Mouse (Mus musculus) mature B cell (primary cell): Measurements from ENCODE around the gene Rnase13.

Source experiments
- in situ Hi-C: fragments of 300-500 bp; cut with MboI; formaldehyde crosslinking; loops from 2 replicates; pipeline ENCODE4 v1.14.3; 2019

Gene Rnase13

GRCm38 (mm10) chr14:51883527-51884030 is 39.0 kb downstream of the Rnase13 start:
- in situ Hi-C loops, result loop anchor here (25.0 kb wide), 1 partner anchor 429 kb away; the partner anchor contains the start of gene Mettl3

DNA sequence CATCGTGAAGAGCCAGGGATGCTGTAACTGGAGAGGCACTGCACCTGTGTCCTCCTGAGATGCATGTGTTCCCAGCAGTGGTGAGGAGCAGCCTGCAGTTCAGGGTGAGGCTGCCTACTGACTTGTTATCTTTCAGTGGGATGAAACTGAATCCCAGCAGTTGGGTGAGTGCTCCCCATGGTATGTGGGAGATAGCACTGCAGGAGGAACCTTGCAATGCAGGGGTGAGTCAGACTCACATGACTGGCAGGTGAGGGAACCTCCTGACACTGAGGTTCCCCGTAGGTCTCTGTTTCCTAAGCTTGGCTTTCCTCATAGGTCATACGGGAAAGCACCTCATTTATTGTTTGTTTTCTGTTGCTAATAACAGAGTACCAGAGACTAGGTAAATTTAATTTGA is 45.1 kb downstream of the Rnase13 start:
- in situ Hi-C loops, result loop anchor here (25.0 kb wide), 1 partner anchor 435 kb away; the partner anchor contains the start of gene Mettl3

DNA sequence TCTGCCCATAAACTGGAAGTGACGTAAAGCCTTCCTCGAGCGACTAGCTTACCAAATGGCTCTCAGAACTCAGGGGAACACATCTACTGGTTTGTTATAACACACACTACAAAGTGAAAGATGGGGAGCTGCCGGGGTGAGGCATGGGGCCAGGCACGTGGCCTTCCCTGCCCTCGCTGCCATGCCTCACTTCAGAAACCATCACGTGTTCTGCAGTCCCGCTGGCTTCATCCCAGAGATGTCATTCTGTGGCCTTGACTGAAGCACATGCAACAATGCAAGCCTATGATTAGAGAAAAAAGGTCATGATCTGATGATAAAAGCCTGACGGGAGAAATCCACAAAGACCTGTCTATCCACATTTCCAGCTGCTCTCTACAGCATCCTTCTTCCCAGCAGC is 50.8 kb downstream of the Rnase13 start:
- in situ Hi-C loops, result no loop called here
